Mouse (Mus musculus) Patski (cell line): ENCODE measurements around the gene Dlst. TPM values are rescaled to one million over a fixed set of nuclear protein-coding genes. Genes with fewer than 3 reads are reported as not detected.
A peak's percentile ranks its signal among the peaks of the same experiment; 100 is the strongest.

Experiments
- ATAC-seq: fragments of 100-300 bp; one replicate; pipeline ENCODE4 v1.8.0; 2021
- CTCF ChIA-PET: fragments of 350-600 bp; sonication (Branson Sonifier 250); formaldehyde crosslinking; loops from one replicate; lab custom pipeline; 2022; ENCODE audit warnings: inconsistent platforms; lab: Charles Lee
- POLR2A ChIA-PET: fragments of 350-600 bp; sonication (Branson Sonifier 250); formaldehyde crosslinking; loops from one replicate; lab custom pipeline; 2022; ENCODE audit warnings: antibody characterized with exemption, inconsistent platforms; lab: Charles Lee
- DNase-seq: peaks from one replicate; pipeline ENCODE4 v3.0.0-alpha.2; 2011; ENCODE audit warnings: low read depth, low spot score
- H3K27me3 ChIP-seq: fragments of 371-371 bp; one replicate; pipeline ENCODE4 v1.5.1; 2021
- CTCF ChIP-seq: fragments of 100-300 bp; IDR thresholded peaks from one replicate; pipeline ENCODE4 v1.5.1; 2021
- in situ Hi-C: fragments of 300-500 bp; cut with MboI; formaldehyde crosslinking; loops from 3 replicates; pipeline ENCODE4 v1.11.1; 2018; ENCODE audit warnings: low pct_unique_long_range_greater_than_20kb, mixed read lengths
- polyA plus RNA-seq: library from polyadenylated mRNA; unstranded; gene quantifications from one replicate; pipeline ENCODE4 v1.2.3, GENCODE M21; 2021

Gene Dlst
- 194 TPM for polyA plus RNA-seq

DNA sequence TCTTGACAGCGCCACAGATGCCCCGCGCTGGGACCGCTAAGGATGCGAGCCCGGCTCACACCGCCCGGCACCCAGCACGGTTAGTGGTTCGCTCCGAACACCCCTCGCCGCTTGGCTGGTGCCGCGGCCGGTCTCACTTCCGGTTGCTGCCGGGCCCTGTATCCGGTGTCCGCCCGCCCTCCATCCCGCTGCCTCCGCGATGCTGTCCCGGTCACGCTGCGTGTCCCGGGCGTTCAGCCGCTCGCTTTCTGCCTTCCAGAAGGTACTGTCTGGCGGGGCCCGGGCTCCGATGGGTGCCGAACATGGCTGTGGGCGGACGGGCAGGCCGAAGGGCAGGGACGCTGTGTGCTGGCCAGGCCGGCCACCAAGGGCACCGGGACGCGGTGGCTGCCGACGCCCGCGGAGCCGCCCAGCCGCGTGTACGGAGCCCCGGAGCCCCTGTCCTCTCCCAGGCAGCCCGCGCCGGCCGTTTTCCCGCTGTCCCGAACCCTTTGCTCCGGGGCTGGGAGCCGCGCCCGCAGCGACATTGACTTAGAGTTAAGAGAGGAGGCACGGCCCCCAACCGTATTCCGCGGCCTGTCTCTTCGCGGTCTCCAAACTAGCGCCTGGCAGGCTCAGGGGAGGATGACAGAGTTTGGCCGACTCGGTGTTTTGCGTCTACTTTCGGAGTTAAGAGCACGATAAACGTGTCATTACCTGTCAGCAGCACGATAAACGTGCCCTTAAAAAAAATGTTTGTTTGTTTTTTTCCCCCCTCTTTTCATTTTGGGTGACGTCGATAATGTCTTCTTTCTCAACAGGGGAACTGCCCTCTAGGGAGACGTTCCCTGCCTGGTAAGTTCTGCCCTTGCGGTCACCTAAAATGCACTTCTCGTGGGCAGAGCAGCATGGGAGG, at the start of gene Dlst, which contains the start of gene Prox2:
Gene Dlst (plus strand): TSS at position 136 of the 895 bp plus-strand sequence.
Gene Prox2 (minus strand): TSS at position 62 of the 895 bp plus-strand sequence.
- ChIA-PET CTCF (interaction anchor here (1.9 kb wide), 1 partner anchor 19 kb away, joined by 7 read pairs; no protein-coding TSS in a partner anchor), POLR2A (interaction anchor here (1.0 kb wide), 1 partner anchor 19 kb away, joined by 3 read pairs; no protein-coding TSS in a partner anchor)
- TF ChIP-seq CTCF = no peak
- no peak for DNase-seq
- peak; percentile 79 for ATAC-seq
- in situ Hi-C loops = no loop called here
- H3K27me3 ChIP-seq = no peaks in the 10 kb centered on the region

DNA sequence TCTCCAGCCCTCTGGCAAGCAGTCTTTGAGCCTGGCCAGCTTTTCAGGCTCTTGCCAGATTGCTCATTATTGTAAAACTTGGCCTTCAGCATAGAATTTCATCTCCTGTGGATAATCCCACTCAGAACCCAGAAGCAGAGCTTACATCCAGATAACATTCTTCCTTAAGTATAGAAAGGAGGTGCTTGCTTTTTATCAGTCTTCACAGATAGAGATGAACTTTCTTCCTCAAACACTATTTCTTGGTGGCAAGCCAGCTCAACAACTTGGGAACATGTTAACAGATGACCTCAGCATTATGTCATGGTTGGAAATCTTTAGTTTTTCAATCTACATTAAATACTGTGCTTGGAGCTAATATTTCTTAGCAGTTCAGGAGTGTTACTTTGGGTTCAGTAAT, 39.6 kb upstream of the Dlst start:
- ChIA-PET POLR2A (no interaction called here), CTCF (interaction anchor here (0.7 to 1.1 kb wide), 2 partner anchors 13 to 22 kb away, joined by 3 to 4 read pairs; no protein-coding TSS in a partner anchor)
- ATAC-seq = no peak
- H3K27me3 ChIP-seq = no peaks in the 10 kb centered on the region
- TF ChIP-seq CTCF = no peak
- DNase-seq = no peak
- in situ Hi-C loops = no loop called here

DNA sequence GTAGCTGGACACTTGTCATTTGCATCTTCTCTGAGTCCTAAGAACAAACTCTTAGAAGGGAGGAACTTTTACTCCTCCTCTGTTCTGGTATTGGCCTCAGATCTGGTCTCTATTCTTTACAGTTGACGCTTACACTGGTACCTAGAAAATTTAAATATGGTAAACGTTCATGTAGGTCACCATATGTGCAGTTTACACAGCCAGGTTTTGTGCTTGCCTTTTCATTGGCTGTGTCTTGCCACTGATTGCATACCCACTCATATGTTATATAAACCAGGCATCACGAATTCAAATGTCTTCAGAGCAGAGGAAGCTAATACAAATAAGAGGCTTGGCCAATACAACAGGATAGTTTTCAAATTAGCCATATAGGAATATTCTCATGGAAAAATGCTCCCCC, 33.5 kb upstream of the Dlst start:
- TF ChIP-seq CTCF = no peak
- POLR2A ChIA-PET = no interaction called here
- no peak for ATAC-seq
- H3K27me3 ChIP-seq = no peaks in the 10 kb centered on the region
- no peak for DNase-seq
- CTCF ChIA-PET = no interaction called here
- in situ Hi-C loops = no loop called here

GRCm38 (mm10) chr12:85084257-85084656, 26.4 kb upstream of the Dlst start:
- CTCF ChIA-PET = interaction anchor here (0.9 to 2.0 kb wide), 3 partner anchors 8 to 31 kb away, joined by 3 to 7 read pairs (median 3); no protein-coding TSS in a partner anchor
- in situ Hi-C loops = no loop called here
- TF ChIP-seq CTCF = no peak
- DNase-seq (no peak), ATAC-seq (no peak)
- POLR2A ChIA-PET = no interaction called here
- no peaks in the 10 kb centered on the region for H3K27me3 ChIP-seq

DNA sequence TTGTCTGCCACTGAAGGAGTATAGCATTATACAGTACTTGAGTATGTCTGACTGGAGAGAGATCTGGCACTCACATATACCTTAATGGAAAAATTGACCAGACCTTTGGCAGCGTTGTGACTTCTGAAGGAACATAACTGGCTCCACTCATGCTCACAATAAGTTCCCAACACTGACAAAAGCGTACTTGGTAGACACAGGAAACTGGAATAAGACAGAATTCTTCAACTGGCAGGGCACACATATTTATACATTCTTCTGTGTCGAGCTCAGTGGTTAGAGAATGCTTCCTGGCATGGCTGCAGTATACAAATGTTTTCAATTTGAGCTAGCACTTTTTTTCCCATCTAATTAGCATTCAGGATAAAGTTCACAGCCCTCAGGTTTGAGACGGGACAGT, 25.7 kb upstream of the Dlst start:
- in situ Hi-C loops = no loop called here

GRCm38 (mm10) chr12:85087845-85088244, 22.8 kb upstream of the Dlst start:
- in situ Hi-C loops = no loop called here
- ChIA-PET POLR2A (no interaction called here), CTCF (no interaction called here)
- H3K27me3 ChIP-seq = no peaks in the 10 kb centered on the region
- no peak for ATAC-seq
- DNase-seq = no peak
- no peak for TF ChIP-seq CTCF

More for the DNA sequence above, 25.7 kb upstream of the Dlst start:
- DNase-seq (no peak), ATAC-seq (no peak)
- CTCF ChIA-PET = interaction anchor here (2.0 kb wide), 1 partner anchor 8 kb away, joined by 7 read pairs; no protein-coding TSS in a partner anchor
- POLR2A ChIA-PET = no interaction called here
- no peak for TF ChIP-seq CTCF
- no peaks in the 10 kb centered on the region for H3K27me3 ChIP-seq

DNA sequence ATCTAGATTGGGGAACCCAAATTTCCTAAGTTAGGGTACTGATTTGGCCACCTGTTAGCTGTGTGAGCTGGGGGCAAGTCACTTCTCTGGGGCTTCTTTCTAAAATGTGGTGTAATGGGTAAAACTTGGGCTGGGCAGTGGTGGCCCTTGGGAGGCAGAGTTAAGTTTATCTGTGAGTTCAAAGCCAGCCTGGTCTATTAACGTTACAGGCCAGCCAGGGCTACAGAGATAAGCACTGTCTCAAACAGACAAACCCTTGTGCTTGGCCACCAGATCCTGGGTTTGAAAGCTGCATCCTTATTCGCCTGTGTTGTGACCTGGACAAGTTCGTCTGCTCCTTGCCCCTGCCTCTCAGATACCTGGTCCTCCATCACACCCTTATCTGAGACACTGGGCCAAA, 19.4 kb upstream of the Dlst start:
- ChIA-PET CTCF (interaction anchor here (1.5 to 1.7 kb wide), 2 partner anchors 11 to 197 kb away, joined by 3 to 10 read pairs; partner anchors contain the start of genes Acyp1 and Zc2hc1c), POLR2A (interaction anchor here (0.6 kb wide), 2 partner anchors 19 to 247 kb away, joined by 3 to 7 read pairs; no protein-coding TSS in a partner anchor)
- no peak for ATAC-seq
- TF ChIP-seq CTCF = no peak
- no peaks in the 10 kb centered on the region for H3K27me3 ChIP-seq
- DNase-seq = no peak
- in situ Hi-C loops = no loop called here

- ChIA-PET POLR2A (interaction anchor here (0.5 to 0.7 kb wide), 2 partner anchors 15 to 206 kb away, joined by 3 to 5 read pairs; no protein-coding TSS in a partner anchor), CTCF (interaction anchor here (0.6 to 1.9 kb wide), 15 partner anchors 8 to 596 kb away, joined by 3 to 10 read pairs (median 4); partner anchors contain the start of genes Acyp1, Dlst, Prox2 and Zc2hc1c)
- TF ChIP-seq CTCF = peak; percentile 85
- DNase-seq (no peak), ATAC-seq (no peak)
- no peaks in the 10 kb centered on the region for H3K27me3 ChIP-seq
- in situ Hi-C loops = no loop called here
Observed at GRCm38 (mm10) chr12:85092214-85092613, 18.4 kb upstream of the Dlst start.

GRCm38 (mm10) chr12:85094010-85094409, 16.6 kb upstream of the Dlst start:
- ATAC-seq (no peak), DNase-seq (no peak)
- POLR2A ChIA-PET = no interaction called here
- TF ChIP-seq CTCF = no peak
- in situ Hi-C loops = no loop called here
- CTCF ChIA-PET = interaction anchor here (2.1 kb wide), 1 partner anchor 212 kb away, joined by 6 read pairs; no protein-coding TSS in a partner anchor
- no peaks in the 10 kb centered on the region for H3K27me3 ChIP-seq

DNA sequence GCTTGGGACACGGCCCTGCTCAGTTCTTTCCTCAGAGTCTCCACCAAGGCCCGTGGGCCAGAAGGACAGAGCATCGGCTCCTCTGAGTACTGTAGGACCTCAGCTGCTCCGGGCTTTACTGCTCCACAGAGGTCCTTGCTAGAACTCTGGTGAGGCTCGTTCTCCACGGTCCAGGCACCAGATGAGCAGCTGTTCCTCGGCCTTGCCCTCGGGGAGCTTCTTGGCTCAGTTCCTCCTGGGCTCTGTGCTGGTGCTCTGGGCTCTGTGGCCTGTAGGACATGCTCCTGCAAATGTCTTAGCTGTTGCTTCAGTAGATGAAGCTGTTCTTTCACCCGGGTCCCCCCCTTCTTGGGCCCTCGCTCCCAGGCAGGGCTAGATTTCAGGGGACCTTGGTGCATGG, 15.9 kb upstream of the Dlst start:
- DNase-seq (no peak), ATAC-seq (no peak)
- in situ Hi-C loops = no loop called here
- POLR2A ChIA-PET = no interaction called here
- TF ChIP-seq CTCF = no peak
- CTCF ChIA-PET = interaction anchor here (1.1 to 2.1 kb wide), 3 partner anchors 14 to 211 kb away, joined by 3 to 7 read pairs (median 6); no protein-coding TSS in a partner anchor
- H3K27me3 ChIP-seq = no peaks in the 10 kb centered on the region
